Mouse (Mus musculus): ENCODE measurements around the gene Wfdc6a.

Wfdc6a gene

GRCm38 (mm10) chr2:164549963-164550894 is 35.0 kb downstream of the Wfdc6a start:
- no peak for DNase-seq (ENCODE audit: low spot score)

GRCm38 (mm10) chr2:164549338-164549737 is 35.9 kb downstream of the Wfdc6a start:
- no peak for DNase-seq (ENCODE audit: low spot score)

- no peak for DNase-seq (ENCODE audit: low spot score)
These were observed 40.7 kb downstream of the Wfdc6a start for GRCm38 (mm10) chr2:164544454-164545097.

GRCm38 (mm10) chr2:164543745-164544144 is 41.5 kb downstream of the Wfdc6a start:
- DNase-seq (ENCODE audit: low spot score), result no peak

- no peak for DNase-seq (ENCODE audit: low spot score)
These were observed 42.6 kb downstream of the Wfdc6a start for GRCm38 (mm10) chr2:164542598-164542997.

- no peak for DNase-seq (ENCODE audit: low spot score)
These were observed 43.1 kb downstream of the Wfdc6a start for GRCm38 (mm10) chr2:164542132-164542531.

GRCm38 (mm10) chr2:164540652-164541427 is 44.4 kb downstream of the Wfdc6a start:
- peak; percentile 49 for DNase-seq (ENCODE audit: low spot score)

GRCm38 (mm10) chr2:164537003-164537402 is 48.2 kb downstream of the Wfdc6a start:
- no peak for DNase-seq (ENCODE audit: low spot score)

GRCm38 (mm10) chr2:164534315-164534714 is 50.9 kb downstream of the Wfdc6a start:
- DNase-seq (ENCODE audit: low spot score), result no peak

- peak; percentile 35 for DNase-seq (ENCODE audit: low spot score)
These were observed 54.1 kb downstream of the Wfdc6a start for GRCm38 (mm10) chr2:164531169-164531568.
